Comparison of ENCODE assay signal across 22 mouse cellular contexts in genomic region chr16:44365522-44365921, GRCm38 (mm10). TPM values are rescaled to one million over a fixed set of nuclear protein-coding genes. Genes with fewer than 3 reads are reported as not detected.
DNase-seq lines count a peak whose midpoint lies in the region; ATAC-seq lines count a peak whose summit lies in the region.
"Had no signal": no experiment of that assay in that cellular context is flagged by ENCODE, and none has a peak within 500 bp of the region (broad histone marks: within the 10 kb centered on the region; RNA-seq: fewer than 3 reads in every experiment).

No protein-coding gene starts in this region.

- peaks cover 7% of the 10 kb centered on the region; the same call in 1 of the 2 replicates for H3K36me3 ChIP-seq in liver, embryonic 11.5 days (ENCODE audit: control insufficient read depth, insufficient read depth, low read length)
- H3K36me3 ChIP-seq in liver, embryonic 12.5 days: peaks cover 43% of the 10 kb centered on the region
- 0 out of 2 replicates have a peak, but pooled peaks cover 2% of the 10 kb centered on the region for H3K36me3 ChIP-seq in liver, embryonic 16.5 days (ENCODE audit: control insufficient read depth, insufficient read depth)
- H3K36me3 ChIP-seq in hindbrain, embryonic 16.5 days (ENCODE audit: control insufficient read depth, insufficient read depth, low read length): peaks cover 8% of the 10 kb centered on the region

- H3K4me2 ChIP-seq in liver, embryonic 11.5 days: no peak overlapping the region
- H3K4me2 ChIP-seq in liver, embryonic 12.5 days: no peak overlapping the region
- H3K4me2 ChIP-seq in liver, embryonic 16.5 days (ENCODE audit: low read depth, low read length): no peak overlapping the region
- no peak overlapping the region for H3K4me2 ChIP-seq in hindbrain, embryonic 16.5 days (ENCODE audit: low read length)
- H3K4me2 ChIP-seq: embryonic facial prominence, embryonic 13.5 days; forebrain, embryonic 12.5 days; hindbrain, embryonic 13.5 days had no signal

- peak; percentile 47; the same call in 1 of the 2 replicates for ATAC-seq in liver, embryonic 11.5 days (replicated peaks; ENCODE audit: low FRiP score)
- peak; percentile 66 for ATAC-seq in liver, embryonic 12.5 days
- ATAC-seq in liver, embryonic 16.5 days (ENCODE audit: low read depth): peak; percentile 55
- no peak for ATAC-seq in hindbrain, embryonic 16.5 days
- ATAC-seq: forebrain, embryonic 16.5 days had no signal

- no peak overlapping the region for H3K9ac ChIP-seq in liver, embryonic 11.5 days (ENCODE audit: low read depth, low read length)
- H3K9ac ChIP-seq in liver, embryonic 12.5 days: no peak overlapping the region
- no peak overlapping the region for H3K9ac ChIP-seq in liver, embryonic 16.5 days (ENCODE audit: low read depth, low read length)
- H3K9ac ChIP-seq in hindbrain, embryonic 16.5 days (ENCODE audit: low read depth, low read length): no peak overlapping the region
- H3K9ac ChIP-seq: embryonic facial prominence, embryonic 13.5 days; forebrain, embryonic 12.5 days; hindbrain, embryonic 13.5 days had no signal

- no peak overlapping the region for H3K4me3 ChIP-seq in liver, embryonic 11.5 days (ENCODE audit: low read depth, low read length)
- no peak overlapping the region for H3K4me3 ChIP-seq in liver, embryonic 12.5 days
- H3K4me3 ChIP-seq in liver, embryonic 16.5 days (ENCODE audit: low read depth, low read length): no peak overlapping the region
- no peak overlapping the region for H3K4me3 ChIP-seq in hindbrain, embryonic 16.5 days (ENCODE audit: low read length)
- H3K4me3 ChIP-seq: embryonic facial prominence, embryonic 13.5 days; forebrain, embryonic 12.5 days; gastrocnemius, adult 2 months; heart, embryonic 10.5 days; hindbrain, embryonic 13.5 days had no signal

- no peaks in the 10 kb centered on the region for H3K27me3 ChIP-seq in liver, embryonic 11.5 days (replicated peaks; ENCODE audit: control insufficient read depth, insufficient read depth, low read length)
- no peaks in the 10 kb centered on the region for H3K27me3 ChIP-seq in liver, embryonic 12.5 days (replicated peaks)
- H3K27me3 ChIP-seq in liver, embryonic 16.5 days (ENCODE audit: control insufficient read depth, insufficient read depth, low read depth, low read length): no peaks in the 10 kb centered on the region
- H3K27me3 ChIP-seq in hindbrain, embryonic 16.5 days (replicated peaks; ENCODE audit: control insufficient read depth, insufficient read depth, low read length): no peaks in the 10 kb centered on the region
- H3K27me3 ChIP-seq: CH12.LX; embryonic facial prominence, embryonic 13.5 days; forebrain, embryonic 12.5 days; hindbrain, embryonic 13.5 days had no signal

- WGBS in liver, embryonic 11.5 days: 74% methylated on average over 7 of the region's 7 CpGs
- WGBS in liver, embryonic 12.5 days (ENCODE audit: insufficient replicate concordance): 65% methylated on average over 7 of the region's 7 CpGs
- WGBS in liver, embryonic 16.5 days (ENCODE audit: insufficient replicate concordance): 46% methylated on average over 7 of the region's 7 CpGs
- WGBS in hindbrain, embryonic 16.5 days: 96% methylated on average over 7 of the region's 7 CpGs

- H3K4me1 ChIP-seq in liver, embryonic 11.5 days (replicated peaks; ENCODE audit: control insufficient read depth, insufficient read depth, low read length): no peaks in the 10 kb centered on the region
- H3K4me1 ChIP-seq in liver, embryonic 12.5 days: peaks cover 4% of the 10 kb centered on the region; the same call in 1 of the 2 replicates
- no peaks in the 10 kb centered on the region for H3K4me1 ChIP-seq in liver, embryonic 16.5 days (ENCODE audit: control insufficient read depth, low read depth, low read length)
- no peaks in the 10 kb centered on the region for H3K4me1 ChIP-seq in hindbrain, embryonic 16.5 days (ENCODE audit: control insufficient read depth, insufficient read depth, low read depth, low read length)
- H3K4me1 ChIP-seq: embryonic facial prominence, embryonic 13.5 days; forebrain, embryonic 12.5 days; heart, embryonic 10.5 days; hindbrain, embryonic 13.5 days had no signal

- no peak for DNase-seq in liver, embryonic 11.5 days (ENCODE audit: low spot score)
- no peak for DNase-seq in liver
- no peak for DNase-seq in layer of hippocampus, adult 11-12 months (ENCODE audit: low spot score)
- no peak for DNase-seq in retina, embryonic 14.5 days (ENCODE audit: low spot score)
- DNase-seq: adrenal gland, postnatal 14 days; cerebellum, adult 18-20 months; cerebellum, adult 9-11 months; cerebellum, postnatal 36 days; gastrocnemius, adult 2 months; gastrocnemius, postnatal 25 days; heart, adult 18-20 months; heart, postnatal 10 days had no signal

- H3K27ac ChIP-seq in liver, embryonic 11.5 days (ENCODE audit: low read depth, low read length): no peak overlapping the region
- H3K27ac ChIP-seq in liver, embryonic 12.5 days: no peak overlapping the region
- H3K27ac ChIP-seq in liver, embryonic 16.5 days (ENCODE audit: low read length): no peak overlapping the region
- no peak overlapping the region for H3K27ac ChIP-seq in hindbrain, embryonic 16.5 days (ENCODE audit: low read depth, low read length)
- H3K27ac ChIP-seq: embryonic facial prominence, embryonic 13.5 days; forebrain, embryonic 12.5 days; gastrocnemius, adult 2 months; heart, embryonic 10.5 days; hindbrain, embryonic 13.5 days had no signal

- no peaks in the 10 kb centered on the region for H3K9me3 ChIP-seq in liver, embryonic 11.5 days (ENCODE audit: control insufficient read depth, low read length)
- no peaks in the 10 kb centered on the region for H3K9me3 ChIP-seq in liver, embryonic 12.5 days (replicated peaks)
- H3K9me3 ChIP-seq in liver, embryonic 16.5 days (replicated peaks; ENCODE audit: control insufficient read depth, low read length): no peaks in the 10 kb centered on the region
- H3K9me3 ChIP-seq in hindbrain, embryonic 16.5 days (ENCODE audit: control insufficient read depth, low read length): no peaks in the 10 kb centered on the region
- H3K9me3 ChIP-seq: embryonic facial prominence, embryonic 13.5 days; forebrain, embryonic 12.5 days; heart, embryonic 10.5 days; hindbrain, embryonic 13.5 days had no signal

RNA-seq across cellular contexts. Expression of gene Spice1, which starts 18.6 kb away (rescaled TPM):
- polyA plus RNA-seq in liver, embryonic 11.5 days (2014; fragmentation: Nextera tagmentation; extraction: Ambion mirVana): 23.6 and 25.4 TPM in 2 replicates
- polyA plus RNA-seq in liver, embryonic 12.5 days (2016; fragmentation: Nextera tagmentation; extraction: Ambion mirVana): 14.1 and 15.6 TPM in 2 replicates
- 7.5 and 7.7 TPM in 2 replicates for polyA plus RNA-seq in liver, embryonic 16.5 days (2015; fragmentation: Nextera tagmentation; extraction: Ambion mirVana)
- 12.7 and 18.4 TPM in 2 replicates for polyA plus RNA-seq in hindbrain, embryonic 16.5 days (2015; fragmentation: Nextera tagmentation; extraction: Ambion mirVana)

RNA-seq across cellular contexts. Expression of gene Cfap44, which starts 29.1 kb away (rescaled TPM):
- 0.47 and 0.53 TPM in 2 replicates for polyA plus RNA-seq in liver, embryonic 11.5 days (2014; fragmentation: Nextera tagmentation; extraction: Ambion mirVana)
- polyA plus RNA-seq in liver, embryonic 12.5 days (2016; fragmentation: Nextera tagmentation; extraction: Ambion mirVana): 0.41 and 0.84 TPM in 2 replicates
- polyA plus RNA-seq in liver, embryonic 16.5 days (2015; fragmentation: Nextera tagmentation; extraction: Ambion mirVana): 0.95 and 1.1 TPM in 2 replicates
- polyA plus RNA-seq in hindbrain, embryonic 16.5 days (2015; fragmentation: Nextera tagmentation; extraction: Ambion mirVana): 5.1 TPM in 2 replicates

RNA-seq across cellular contexts. Expression of gene Sidt1, which starts 32.5 kb away (rescaled TPM):
- polyA plus RNA-seq in liver, embryonic 11.5 days (2014; fragmentation: Nextera tagmentation; extraction: Ambion mirVana): not detected in 2 replicates
- polyA plus RNA-seq in liver, embryonic 12.5 days (2016; fragmentation: Nextera tagmentation; extraction: Ambion mirVana): not detected in 2 replicates
- polyA plus RNA-seq in liver, embryonic 16.5 days (2015; fragmentation: Nextera tagmentation; extraction: Ambion mirVana): 0.02 and 0.05 TPM in 2 replicates
- polyA plus RNA-seq in hindbrain, embryonic 16.5 days (2015; fragmentation: Nextera tagmentation; extraction: Ambion mirVana): 20.4 TPM in 2 replicates
- polyA plus RNA-seq: heart, embryonic 10.5 days; heart, embryonic 14.5 days had no signal

Comparison
In these comparisons a context has a peak if more than half of its experiments do, and no peak if none do; other contexts are left out.
1. RNA of gene Sidt1, which starts 32.5 kb away (polyA plus RNA-seq): 20.4 TPM in hindbrain, embryonic 16.5 days; 0.02 to 0.05 TPM in liver, embryonic 16.5 days, not detected in liver, embryonic 12.5 days and not detected in liver, embryonic 11.5 days; every median in the first group is over 10 times any median in the second.